Mouse (Mus musculus): ENCODE results near the gene Rps3. TPM values are rescaled to one million over a fixed set of nuclear protein-coding genes. Genes with fewer than 3 reads are reported as not detected.

The Rps3 gene
- total RNA-seq, 2 experiments from 2014 or later, result 215 to 261 TPM

DNA sequence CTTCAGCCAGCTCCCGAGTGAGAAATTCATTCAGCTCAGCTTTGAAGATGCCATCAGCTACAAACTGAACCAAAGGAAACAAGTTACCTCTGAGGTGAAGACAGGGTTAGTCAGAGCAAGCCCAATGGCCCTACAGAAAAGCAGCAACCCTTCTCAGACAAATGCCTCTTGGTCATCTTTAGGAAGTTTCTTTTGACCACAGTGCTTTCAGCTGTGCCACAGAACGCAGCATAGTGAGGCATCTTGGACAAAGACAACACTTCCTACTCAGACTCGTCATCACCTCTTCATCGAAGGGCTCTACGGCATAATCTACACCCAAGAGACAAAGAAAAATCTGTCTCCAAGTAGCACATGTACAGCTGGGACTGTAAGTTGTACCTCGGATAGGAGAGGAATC lies 901 bp downstream of the Rps3 start:
- intact Hi-C loops (cut with DNase I), result loop anchor here (10.0 kb wide), 1 partner anchor 382 kb away; the partner anchor contains the start of gene Spcs2
- no peak for DNase-seq (ENCODE audit: low spot score in 2 of 2)

DNA sequence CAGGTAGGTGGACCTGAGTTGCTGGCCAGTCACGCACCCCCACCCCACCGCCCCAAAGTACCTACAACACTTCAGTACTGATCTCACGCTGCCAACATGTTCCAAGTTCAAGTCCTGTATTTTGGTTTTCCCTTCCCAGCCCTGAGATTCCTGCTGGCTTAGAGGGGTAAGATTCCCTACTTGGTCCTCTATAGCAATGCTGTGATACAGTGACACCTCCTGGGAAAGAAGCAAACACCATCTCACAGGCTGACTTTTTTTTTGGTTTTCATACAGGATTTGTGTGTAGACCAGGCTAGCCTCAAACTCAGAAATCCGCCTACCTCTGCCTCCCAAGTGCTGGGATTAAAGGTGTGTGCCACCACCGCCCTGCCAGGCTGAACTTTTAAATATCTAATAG lies 6.3 kb downstream of the Rps3 start:
- intact Hi-C loops (cut with DNase I), result no loop called here
- DNase-seq (ENCODE audit: low spot score in 2 of 2), result no peak

- intact Hi-C loops (cut with DNase I), result no loop called here
- DNase-seq (ENCODE audit: low spot score in 2 of 2), result no peak
Observed at GRCm38 (mm10) chr7:99476558-99477114, 6.9 kb downstream of the Rps3 start.

GRCm38 (mm10) chr7:99475562-99475911 lies 8.0 kb downstream of the Rps3 start:
- DNase-seq (ENCODE audit: low spot score in 2 of 2), result no peak
- intact Hi-C loops (cut with DNase I), result no loop called here

GRCm38 (mm10) chr7:99474836-99475561 lies 8.5 kb downstream of the Rps3 start:
- intact Hi-C loops (cut with DNase I), result no loop called here
- no peak for DNase-seq (ENCODE audit: low spot score in 2 of 2)

- intact Hi-C loops (cut with DNase I), result no loop called here
Observed at GRCm38 (mm10) chr7:99473638-99474407, 9.7 kb downstream of the Rps3 start.

GRCm38 (mm10) chr7:99471578-99471977 lies 12.0 kb downstream of the Rps3 start:
- DNase-seq (ENCODE audit: low spot score in 2 of 2), result no peak
- intact Hi-C loops (cut with DNase I), result no loop called here

More at GRCm38 (mm10) chr7:99473638-99474407, 9.7 kb downstream of the Rps3 start:
- no peak for DNase-seq (ENCODE audit: low spot score in 2 of 2)

DNA sequence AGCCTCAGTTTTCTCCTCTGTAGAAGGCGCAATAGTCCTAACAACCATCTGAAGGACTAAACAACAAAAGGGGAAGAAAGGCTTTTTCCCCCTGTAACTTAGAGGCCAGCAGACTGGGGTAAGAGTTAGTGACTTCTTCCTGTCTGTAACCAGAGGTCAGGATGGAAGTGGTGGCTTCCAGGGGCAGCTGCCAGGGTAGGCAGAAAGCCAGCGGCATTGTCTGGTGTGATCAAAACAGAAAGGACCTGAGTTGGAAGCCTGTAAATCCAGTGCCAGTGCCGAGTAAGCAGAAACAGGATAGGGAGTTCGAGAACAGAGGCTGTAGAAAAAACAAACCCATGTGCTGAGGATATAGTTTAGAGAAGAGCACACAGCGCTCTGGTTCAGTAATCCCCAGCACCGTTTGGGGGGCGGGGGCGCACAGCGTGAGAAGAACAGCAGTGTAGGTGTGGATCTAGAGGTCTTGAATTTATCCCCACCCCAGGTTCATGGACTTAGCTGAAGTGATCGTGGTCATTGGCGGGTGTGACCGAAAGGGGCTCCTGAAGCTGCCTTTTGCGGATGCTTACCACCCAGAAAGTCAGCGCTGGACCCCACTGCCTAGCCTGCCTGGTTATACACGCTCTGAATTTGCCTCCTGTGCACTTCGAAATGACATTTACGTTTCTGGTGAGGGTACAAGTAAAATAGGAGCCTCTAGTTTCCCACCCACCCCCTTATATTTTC lies 13.7 kb downstream of the Rps3 start:
- DNase-seq (ENCODE audit: low spot score in 2 of 2), result no peak
- intact Hi-C loops (cut with DNase I), result no loop called here

DNA sequence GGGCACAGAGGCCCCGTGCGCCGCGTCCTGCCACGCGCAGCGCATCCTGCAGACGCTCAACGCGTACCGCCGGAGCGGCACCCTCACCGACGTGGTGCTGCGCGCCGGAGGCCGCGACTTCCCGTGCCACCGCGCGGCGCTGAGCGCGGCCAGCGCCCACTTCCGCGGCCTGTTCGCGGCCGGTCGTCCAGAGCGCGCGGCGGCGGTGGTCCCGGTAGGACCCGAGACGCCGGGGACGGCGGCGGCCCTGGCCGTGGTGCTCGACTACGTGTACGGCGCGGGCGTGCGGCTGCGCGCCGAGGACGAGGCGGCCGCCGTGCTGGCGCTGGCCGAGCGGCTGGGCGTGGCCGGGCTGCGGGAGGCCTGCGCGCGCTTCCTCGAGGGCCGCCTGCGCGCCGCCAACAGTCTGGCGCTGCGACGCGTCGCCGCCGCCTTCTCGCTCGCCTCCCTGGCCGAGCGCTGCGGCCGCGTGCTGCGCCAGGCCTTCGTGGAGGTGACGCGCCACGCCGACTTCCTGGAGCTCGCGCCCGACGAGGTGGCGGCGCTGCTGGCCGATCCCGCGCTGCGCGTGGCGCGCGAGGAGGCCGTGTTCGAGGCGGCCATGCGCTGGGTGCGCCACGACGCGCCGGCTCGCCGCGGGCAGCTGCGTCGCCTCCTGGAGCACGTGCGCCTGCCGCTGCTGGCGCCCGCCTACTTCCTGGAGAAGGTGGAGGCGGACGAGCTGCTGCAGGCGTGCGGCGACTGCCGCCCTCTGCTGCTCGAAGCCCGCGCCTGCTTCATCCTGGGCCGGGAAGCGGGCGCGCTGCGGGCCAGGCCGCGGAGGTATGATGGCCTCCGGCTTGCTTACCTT lies 15.0 kb downstream of the Rps3 start:
- intact Hi-C loops (cut with DNase I), result no loop called here
- DNase-seq (ENCODE audit: low spot score in 2 of 2), result peak; percentile 80 to 87

GRCm38 (mm10) chr7:99467916-99468282 lies 15.6 kb downstream of the Rps3 start:
- peak; percentile 39 to 41 for DNase-seq (ENCODE audit: low spot score in 2 of 2)

DNA sequence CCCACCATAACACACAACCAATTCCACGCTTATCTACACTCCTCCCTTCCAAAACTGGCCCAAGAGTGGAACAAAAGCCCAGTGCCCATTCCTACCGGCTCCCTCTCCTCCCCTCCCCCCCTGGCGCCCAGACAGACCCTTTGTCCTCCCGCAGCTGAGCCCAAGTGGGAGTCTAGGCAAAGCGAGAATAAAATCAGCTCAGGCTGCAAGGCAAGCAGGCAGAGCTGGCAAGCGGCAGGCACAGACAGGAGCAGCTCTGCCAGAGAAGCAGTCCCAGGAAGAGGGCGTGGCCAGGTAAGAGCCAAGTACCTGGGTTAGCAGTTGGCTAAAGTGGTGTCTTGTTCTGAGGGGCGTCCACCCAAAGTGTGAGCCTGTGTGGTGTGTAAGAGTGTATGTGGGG lies 17.7 kb downstream of the Rps3 start, which contains the start of gene Klhl35:
Gene Klhl35, plus strand, starts transcription at position 194 of the 400 bp plus-strand sequence.
- intact Hi-C loops (cut with DNase I), result no loop called here
- peak in 1 of 2 experiments; percentile 43 for DNase-seq (ENCODE audit: low spot score in 2 of 2)

More at GRCm38 (mm10) chr7:99467916-99468282, 15.6 kb downstream of the Rps3 start:
- intact Hi-C loops (cut with DNase I), result no loop called here

GRCm38 (mm10) chr7:99463120-99463519 lies 20.4 kb downstream of the Rps3 start:
- DNase-seq (ENCODE audit: low spot score in 2 of 2), result no peak
- intact Hi-C loops (cut with DNase I), result no loop called here

DNA sequence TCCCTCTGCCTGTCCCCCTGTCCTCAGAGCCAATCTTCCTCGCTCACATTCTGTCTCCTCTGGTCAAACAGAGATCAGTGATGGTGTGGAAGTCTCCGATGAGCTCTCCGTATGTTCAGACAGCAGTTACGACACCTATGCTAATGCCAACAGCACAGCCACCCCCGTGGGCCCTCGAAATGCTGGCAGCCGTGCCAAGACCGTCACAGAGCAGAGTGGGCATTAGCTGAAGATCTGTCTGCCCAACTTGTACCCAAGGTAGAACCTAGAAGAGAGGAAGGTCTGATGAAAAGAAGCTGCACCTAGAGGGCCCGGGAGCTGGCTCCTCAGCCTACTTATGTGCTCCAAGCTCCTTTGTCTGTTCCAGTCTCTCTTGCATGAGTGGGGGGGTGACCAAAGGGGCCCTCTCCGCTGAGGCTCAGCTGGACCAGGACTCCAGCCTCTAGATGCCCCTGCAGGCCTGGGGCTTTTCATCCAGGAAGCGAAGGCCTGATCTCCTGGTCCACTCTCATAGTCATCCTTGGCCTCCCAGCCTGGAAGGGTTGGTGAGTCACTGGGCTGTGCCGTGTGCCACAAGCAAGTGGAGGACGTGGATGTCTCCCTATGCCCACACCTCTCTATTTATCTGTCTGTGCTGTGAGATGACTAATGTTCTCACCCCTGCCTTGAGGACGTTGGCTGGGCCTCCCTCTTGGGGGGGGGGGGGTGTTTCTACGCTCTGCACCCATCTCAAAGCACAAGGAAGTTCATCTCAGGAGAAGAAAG lies 23.5 kb downstream of the Rps3 start:
- peak; percentile 39 to 45 for DNase-seq (ENCODE audit: low spot score in 2 of 2)
- intact Hi-C loops (cut with DNase I), result no loop called here

DNA sequence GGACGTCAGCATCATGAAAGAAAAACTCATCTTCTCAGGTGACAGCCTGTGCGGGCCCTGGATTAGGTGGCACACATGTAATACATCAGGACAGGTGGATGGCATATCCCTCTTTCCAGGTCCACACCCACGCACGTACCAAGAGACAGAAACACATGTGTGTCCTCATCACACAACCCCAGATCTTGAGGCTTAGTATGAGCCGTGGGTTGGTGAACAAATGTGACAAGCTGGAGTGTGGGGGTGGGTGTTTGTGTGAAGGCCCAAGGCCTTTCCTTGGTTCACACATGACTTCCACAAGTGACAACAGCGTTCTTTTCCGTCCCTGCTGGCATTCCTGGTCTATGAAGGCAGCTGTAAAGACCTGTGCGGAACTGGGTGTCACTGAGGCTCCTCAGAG lies 24.7 kb downstream of the Rps3 start:
- DNase-seq (ENCODE audit: low spot score in 2 of 2), result peak; percentile 50 to 61
- intact Hi-C loops (cut with DNase I), result no loop called here

GRCm38 (mm10) chr7:99454044-99454443 lies 29.5 kb downstream of the Rps3 start:
- DNase-seq (ENCODE audit: low spot score in 2 of 2), result no peak
- intact Hi-C loops (cut with DNase I), result no loop called here

GRCm38 (mm10) chr7:99452859-99453258 lies 30.7 kb downstream of the Rps3 start:
- intact Hi-C loops (cut with DNase I), result no loop called here
- DNase-seq (ENCODE audit: low spot score in 2 of 2), result no peak

DNA sequence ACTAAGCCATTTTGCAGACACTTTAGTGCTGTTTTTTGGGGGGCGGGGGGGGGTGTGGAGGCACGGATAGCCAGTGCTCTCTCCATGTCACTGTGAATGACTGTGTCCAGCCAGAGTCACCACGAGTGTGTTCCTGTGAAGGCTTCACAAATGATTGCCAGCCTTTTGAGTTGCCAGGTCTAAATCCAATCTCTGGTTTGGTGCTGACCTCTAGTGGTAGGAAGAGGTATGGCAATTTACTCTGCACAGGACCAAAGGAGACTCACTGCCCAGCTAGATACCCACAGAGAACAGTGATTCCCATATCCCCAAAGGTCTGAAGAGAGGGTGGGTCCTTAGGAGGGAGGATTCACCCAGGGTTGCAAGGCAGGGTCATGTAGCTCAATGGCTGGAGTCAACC lies 32.8 kb downstream of the Rps3 start:
- intact Hi-C loops (cut with DNase I), result loop anchor here (1.0 kb wide), 1 partner anchor 75 kb away; no protein-coding TSS in a partner anchor
- peak; percentile 45 to 58 for DNase-seq (ENCODE audit: low spot score in 2 of 2)

GRCm38 (mm10) chr7:99449751-99450150 lies 33.8 kb downstream of the Rps3 start:
- no peak for DNase-seq (ENCODE audit: low spot score in 2 of 2)

More at GRCm38 (mm10) chr7:99449751-99450150, 33.8 kb downstream of the Rps3 start:
- intact Hi-C loops (cut with DNase I), result loop anchor here (1.0 kb wide), 1 partner anchor 74 kb away; no protein-coding TSS in a partner anchor

All from left cerebral cortex, postnatal 36 days (tissue).